Mouse (Mus musculus): Measurements from ENCODE around the gene Ackr4. TPM values are rescaled to one million over a fixed set of nuclear protein-coding genes. Genes with fewer than 3 reads are reported as not detected.

Gene Ackr4
- under 1 TPM; 0.51 to 0.73 TPM for polyA plus RNA-seq (2017; shearing (Covaris generic))

- ATAC-seq: no peak
Observed at GRCm38 (mm10) chr9:104126833-104127232, at the start of gene Ackr4. TSS of gene Ackr4 (minus strand) at chr9:104126933.

- no peak for ATAC-seq
Observed at GRCm38 (mm10) chr9:104172342-104172741, 45.6 kb upstream of the Ackr4 start.

DNA sequence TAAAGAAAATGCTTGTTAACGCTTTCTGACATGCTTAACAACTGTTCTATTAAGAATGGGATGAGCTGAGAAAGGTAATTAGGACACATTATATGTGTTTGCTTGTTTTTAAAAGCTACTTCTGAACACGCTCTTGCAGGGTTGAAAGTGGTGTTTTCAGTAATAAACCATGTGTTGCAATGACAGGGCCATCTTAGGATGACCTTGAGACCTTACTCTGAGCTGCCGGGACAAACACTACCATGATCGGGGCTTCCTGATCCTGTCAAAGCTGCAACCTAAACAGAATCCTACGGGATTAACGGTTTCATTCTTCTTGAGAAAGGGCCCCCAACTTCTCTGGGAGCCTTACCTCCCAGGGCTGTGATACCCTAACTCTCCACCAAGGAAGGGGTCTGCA is 44.9 kb upstream of the Ackr4 start:
- ATAC-seq: no peak

DNA sequence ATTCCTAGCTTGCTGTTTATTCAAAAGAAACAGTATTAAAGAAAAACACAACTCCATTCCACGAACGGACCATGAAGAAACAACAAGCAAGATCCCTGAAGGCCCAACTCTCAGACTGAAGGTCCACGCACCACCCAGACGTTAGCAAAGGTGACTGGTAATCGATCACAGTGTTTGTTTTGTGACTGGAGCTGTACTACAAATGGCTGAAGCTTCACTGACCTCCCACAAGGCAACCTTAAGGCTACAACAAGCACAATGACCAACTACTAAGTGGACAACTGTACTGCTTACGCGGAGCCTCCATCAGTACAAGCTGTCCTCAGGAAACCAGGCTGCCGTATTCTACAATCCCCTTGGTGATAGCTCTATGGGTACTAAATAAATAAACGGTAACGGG is 43.3 kb upstream of the Ackr4 start:
- ATAC-seq: no peak

DNA sequence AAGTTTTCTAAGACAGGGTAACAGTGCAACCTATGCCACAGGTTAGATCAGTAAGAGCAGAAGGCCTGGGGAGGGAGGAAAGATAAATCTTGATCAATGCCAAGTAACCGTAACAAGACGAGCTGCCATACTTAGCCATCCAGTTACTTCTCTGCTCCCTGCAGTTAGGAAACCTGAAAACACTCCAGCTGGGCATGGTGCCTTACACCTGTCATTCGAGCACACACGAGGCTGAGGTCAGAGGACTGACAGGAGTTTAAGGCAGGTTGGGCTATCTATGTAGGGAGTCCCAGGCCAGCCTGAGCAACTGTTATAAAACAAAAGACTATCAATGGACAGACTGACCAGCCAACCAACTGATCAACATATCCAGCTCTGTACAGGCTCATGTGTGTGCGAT is 39.2 kb upstream of the Ackr4 start:
- ATAC-seq: no peak

GRCm38 (mm10) chr9:104164194-104164593 is 37.5 kb upstream of the Ackr4 start:
- no peak for ATAC-seq

- no peak for ATAC-seq
Observed at GRCm38 (mm10) chr9:104161117-104161516, 34.4 kb upstream of the Ackr4 start.

DNA sequence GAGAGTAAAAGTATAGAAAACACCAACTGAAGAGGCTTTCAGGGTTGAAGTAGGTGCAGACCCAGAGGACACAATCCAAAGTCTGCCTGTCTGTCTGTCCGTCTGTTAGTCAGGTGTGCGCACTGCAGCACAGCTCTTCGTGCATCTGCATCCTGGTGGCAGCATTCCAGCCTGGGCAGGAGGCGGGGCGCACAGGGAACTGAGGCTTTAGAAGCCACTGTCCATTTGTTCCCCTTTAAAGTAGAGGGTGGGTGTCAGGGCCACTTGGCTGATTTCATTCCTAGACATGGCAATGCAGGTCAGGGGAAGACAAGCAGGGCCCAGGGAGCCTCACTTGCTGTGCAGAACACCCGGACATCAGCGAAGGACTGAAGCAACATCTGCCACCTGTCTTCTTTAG is 30.6 kb upstream of the Ackr4 start:
- ATAC-seq: no peak

- no peak for ATAC-seq
Observed at GRCm38 (mm10) chr9:104156506-104156905, 29.8 kb upstream of the Ackr4 start.

DNA sequence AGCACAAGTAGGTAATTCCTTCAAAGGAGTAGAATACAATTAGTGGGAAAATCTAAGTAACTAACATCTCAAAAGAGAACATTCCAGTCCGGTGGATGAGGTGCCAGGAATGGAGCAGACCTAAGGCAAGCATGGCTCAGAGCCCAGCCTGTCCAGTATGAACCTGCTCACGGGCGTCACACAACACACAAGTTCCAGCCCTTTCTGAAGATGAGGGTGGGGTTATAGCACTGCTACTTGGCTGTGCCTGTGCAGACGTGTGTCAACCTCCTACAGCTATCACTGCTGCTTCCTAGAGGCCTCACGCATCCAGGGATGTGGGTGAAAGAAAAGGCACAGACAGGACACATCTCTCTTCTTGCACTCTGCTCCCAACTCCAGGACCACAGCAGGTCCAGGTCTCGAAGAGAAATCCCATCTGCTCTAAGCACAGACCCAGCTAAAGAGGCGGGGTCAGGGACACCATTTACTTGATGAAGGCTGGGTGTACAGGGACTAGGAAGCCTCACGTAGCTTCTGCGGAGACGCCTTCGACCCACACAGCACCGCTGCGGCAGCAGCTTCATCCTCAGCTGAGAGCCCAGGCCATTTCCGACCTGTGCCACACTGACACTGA is 28.5 kb upstream of the Ackr4 start:
- no peak for ATAC-seq

DNA sequence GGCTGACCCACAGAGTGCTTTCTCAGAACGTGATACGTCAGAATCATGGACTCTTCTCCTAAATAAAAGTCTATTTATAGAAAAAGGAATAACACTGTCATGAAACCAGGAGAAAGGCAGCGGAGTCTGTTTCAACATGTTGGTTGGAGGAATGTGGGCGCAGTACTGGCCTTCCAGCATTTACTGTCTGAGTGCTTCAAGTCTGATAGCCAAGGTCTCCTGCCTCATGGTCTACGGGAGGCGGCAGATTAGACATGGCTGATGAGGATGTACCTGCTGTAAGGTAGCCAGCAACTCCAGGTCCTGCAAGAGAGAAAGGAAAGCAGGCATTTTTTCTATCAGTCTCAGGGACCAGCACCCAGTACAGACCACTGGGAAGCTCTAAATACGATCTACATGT is 25.4 kb upstream of the Ackr4 start:
- no peak for ATAC-seq

- ATAC-seq: no peak
Observed at GRCm38 (mm10) chr9:104148969-104149368, 22.2 kb upstream of the Ackr4 start.

DNA sequence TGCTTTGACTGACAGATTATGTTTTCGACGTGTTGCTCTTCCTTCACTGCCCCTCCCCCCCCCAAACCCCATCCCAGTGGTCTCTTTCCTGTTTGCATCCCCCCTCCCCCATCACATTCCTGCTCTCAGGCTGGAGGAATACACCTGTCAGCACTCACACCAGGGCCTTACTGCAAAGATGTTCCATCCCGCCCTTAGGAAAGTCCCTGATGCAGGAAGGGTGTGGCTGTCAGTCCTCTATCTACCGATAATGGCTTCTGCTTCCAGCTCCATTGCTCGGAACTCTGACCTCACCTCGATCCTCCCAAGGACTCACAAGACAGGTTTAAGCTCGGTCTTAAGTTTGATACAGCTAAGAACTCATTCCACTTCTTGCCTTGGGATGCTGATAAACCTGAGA is 19.9 kb upstream of the Ackr4 start:
- ATAC-seq: no peak

- no peak for ATAC-seq
Observed at GRCm38 (mm10) chr9:104144314-104144996, 17.7 kb upstream of the Ackr4 start.

DNA sequence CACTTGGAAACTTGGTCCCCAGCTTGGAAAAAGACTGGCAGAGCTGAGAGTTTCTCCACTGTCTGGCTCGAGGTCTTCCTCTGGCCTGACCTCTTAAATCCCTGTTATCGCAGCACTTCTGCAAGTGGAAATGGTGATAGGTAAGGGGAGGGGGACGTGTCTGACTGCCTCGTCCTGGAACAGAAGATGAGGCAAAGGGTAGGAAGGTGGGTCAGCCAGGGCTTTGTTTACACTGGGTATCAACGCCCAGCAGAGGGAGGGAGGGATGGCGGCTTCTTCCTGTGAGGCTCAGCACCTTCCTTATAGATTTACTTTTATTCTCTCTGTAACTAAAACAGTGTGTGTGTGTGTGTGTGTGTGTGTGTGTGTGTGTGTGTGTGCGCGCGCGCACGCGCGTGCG is 16.1 kb upstream of the Ackr4 start:
- ATAC-seq: no peak

DNA sequence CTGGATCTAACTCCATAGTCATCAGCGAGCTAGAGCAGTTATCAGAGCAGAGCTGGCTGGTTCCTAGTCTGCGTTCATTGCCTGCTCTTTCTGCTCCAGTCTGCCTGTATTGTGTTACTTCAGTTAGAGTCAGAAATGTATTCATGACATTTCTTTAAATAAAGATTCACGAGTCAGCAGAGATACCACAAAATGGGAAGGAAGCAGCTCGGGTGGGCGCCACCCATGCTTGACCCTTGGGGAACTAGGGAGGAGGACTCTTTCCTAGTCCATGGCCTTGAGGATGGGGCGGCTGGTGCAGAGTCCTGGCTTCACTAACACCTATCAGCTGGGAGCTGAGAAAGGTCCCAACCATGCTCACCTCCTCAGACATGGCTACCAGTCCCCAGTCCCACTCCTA is 13.6 kb upstream of the Ackr4 start:
- no peak for ATAC-seq

GRCm38 (mm10) chr9:104130141-104130755 is 3.5 kb upstream of the Ackr4 start:
- ATAC-seq: no peak

GRCm38 (mm10) chr9:104128110-104128509 is 1.4 kb upstream of the Ackr4 start:
- no peak for ATAC-seq

DNA sequence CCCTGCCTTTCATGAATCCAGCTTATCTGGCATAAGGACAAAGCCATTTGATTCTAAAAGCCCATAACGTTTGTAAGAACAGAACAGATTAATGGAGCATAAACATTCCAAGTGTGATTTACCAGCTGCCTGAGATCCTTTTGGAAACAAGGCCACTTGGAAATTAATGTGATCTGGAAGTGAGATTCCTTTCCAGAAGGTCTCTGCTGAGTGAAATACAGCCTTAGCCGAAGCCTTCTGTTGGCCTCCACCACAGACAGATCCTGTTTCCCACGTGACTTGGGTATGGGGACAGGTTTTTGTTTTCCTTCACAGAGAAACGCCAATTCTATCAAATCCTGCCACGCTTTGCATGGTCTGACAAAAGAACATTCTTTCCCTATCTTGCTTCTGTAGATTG is 3.1 kb downstream of the Ackr4 start:
- ATAC-seq: no peak

- ATAC-seq: no peak
Observed at GRCm38 (mm10) chr9:104123101-104123500, 3.6 kb downstream of the Ackr4 start.

DNA sequence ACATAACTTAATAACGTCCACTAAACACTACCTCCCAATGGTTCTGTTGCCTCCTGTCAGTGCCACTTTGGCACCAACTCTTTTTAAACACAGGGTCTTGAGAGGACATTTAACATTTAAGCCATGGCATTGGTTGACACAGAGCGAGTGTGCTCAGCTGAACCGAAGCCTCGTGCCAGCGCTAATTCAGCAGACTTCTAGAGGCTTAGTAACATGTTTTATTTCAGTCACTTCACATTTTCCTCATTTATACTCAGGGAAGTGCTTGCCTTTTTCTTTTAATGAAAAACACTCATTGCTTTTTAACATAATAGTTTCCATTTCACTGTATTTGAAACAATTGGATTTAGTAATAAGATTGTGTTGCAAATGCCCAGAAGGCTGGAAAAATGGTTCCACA is 17.6 kb downstream of the Ackr4 start:
- no peak for ATAC-seq

GRCm38 (mm10) chr9:104108571-104109143 is 18.1 kb downstream of the Ackr4 start:
- ATAC-seq: no peak

- no peak for ATAC-seq
Observed at GRCm38 (mm10) chr9:104107482-104107881, 19.3 kb downstream of the Ackr4 start.

- no peak for ATAC-seq
Observed at GRCm38 (mm10) chr9:104106930-104107329, 19.8 kb downstream of the Ackr4 start.

All from activated CD4-positive, CD25-positive, alpha-beta regulatory T cell, adult 4 months (primary cell).